Mouse (Mus musculus) liver, embryonic 14.5 days (tissue): ENCODE data around the gene Olfml2b. TPM values are rescaled to one million over a fixed set of nuclear protein-coding genes. Genes with fewer than 3 reads are reported as not detected.

Source experiments
- ATAC-seq: fragments of 200-750 bp; cut with Nextera tagmentation; 2 replicates; pipeline ENCODE4 v1.8.0; 2017; ENCODE audit warnings: moderate number of reproducible peaks, mild to moderate bottlenecking, moderate library complexity; ENCODE audit not compliant: insufficient read depth
- DNase-seq, 3 experiments: peaks; one replicate each; pipeline ENCODE4 v3.0.0-alpha.2; 2012 to 2013; ENCODE audit warnings: low read depth in 3 of 3, low spot score in 3 of 3
- H3K27ac ChIP-seq: fragments of 300-500 bp; sonication (generic); 2 replicates; pipeline ENCODE4 v1.5.1; 2014; ENCODE audit warnings: moderate library complexity, mild to moderate bottlenecking, control low read depth, inconsistent platforms
- H3K27me3 ChIP-seq: fragments of 300-500 bp; sonication (generic); 2 replicates; pipeline ENCODE4 v1.6.1; 2014; ENCODE audit warnings: mild to moderate bottlenecking, low read length, moderate library complexity; ENCODE audit not compliant: control insufficient read depth, insufficient read depth
- H3K36me3 ChIP-seq: fragments of 300-500 bp; sonication (generic); replicated peaks from 2 replicates; pipeline ENCODE4 v1.6.1; 2014; ENCODE audit warnings: low read depth; ENCODE audit not compliant: control insufficient read depth, insufficient read depth
- H3K4me1 ChIP-seq, 2 experiments: fragments of 200-500 bp in 1 of 2; fragments of 300-500 bp in 1 of 2; sonication (generic) in 1 of 2; replicated peaks; 2 replicates each; pipeline ENCODE4 v1.6.1; 2012 to 2014; ENCODE audit warnings: antibody characterized with exemption in 1 of 2, inconsistent platforms in 1 of 2, low read length in 1 of 2; ENCODE audit not compliant: control insufficient read depth in 2 of 2, insufficient read depth in 2 of 2
- H3K4me2 ChIP-seq: fragments of 300-500 bp; sonication (generic); 2 replicates; pipeline ENCODE4 v1.6.1; 2014; ENCODE audit warnings: low read depth, mild to moderate bottlenecking, control low read depth, moderate library complexity
- H3K4me3 ChIP-seq, 2 experiments: fragments of 200-500 bp in 1 of 2; fragments of 300-500 bp in 1 of 2; sonication (generic) in 1 of 2; 2 replicates each; pipeline ENCODE4 v1.5.1; 2012 to 2014; ENCODE audit warnings: low read depth in 2 of 2, low read length in 2 of 2, mild to moderate bottlenecking in 2 of 2, control low read depth in 1 of 2, inconsistent platforms in 1 of 2, moderate library complexity in 1 of 2; ENCODE audit not compliant: insufficient read depth in 1 of 2
- H3K9ac ChIP-seq: fragments of 300-500 bp; sonication (generic); replicated peaks from 2 replicates; pipeline ENCODE4 v1.6.1; 2014; ENCODE audit warnings: mild to moderate bottlenecking, control low read depth, moderate library complexity
- H3K9me3 ChIP-seq: fragments of 300-500 bp; sonication (generic); 2 replicates; pipeline ENCODE4 v1.6.1; 2016; ENCODE audit warnings: low read length, mixed read lengths; ENCODE audit not compliant: control insufficient read depth
- CTCF ChIP-seq: IDR thresholded peaks from 2 replicates; pipeline ENCODE4 v1.5.1; 2016; ENCODE audit warnings: antibody characterized with exemption, low read depth, control low read depth
- EP300 ChIP-seq: IDR thresholded peaks from 2 replicates; pipeline ENCODE4 v1.6.1; 2016; ENCODE audit warnings: antibody characterized with exemption, low read depth
- WGBS: fragments of 180-500 bp; shearing (Covaris S2); extraction: QIAGEN DNeasy Blood & Tissue Kit; methylation state at CpG from one replicate; pipeline ENCODE4 v1.1.7; 2014; ENCODE audit not compliant: insufficient replicate concordance; 5-methylcytosine and 5-hydroxymethylcytosine counted together
- polyA plus RNA-seq, 2 experiments: library from polyadenylated mRNA; depleted of rRNA in 1 of 2; stranded (reverse) in 1 of 2; unstranded in 1 of 2; fragments of >200 nt; fragmentation: Nextera tagmentation in 1 of 2; extraction: Ambion mirVana in 1 of 2; gene quantifications; 2 replicates each; pipeline versions ENCODE4 v1.2.1 to v1.2.3; 2012 to 2014

Olfml2b gene
- polyA plus RNA-seq, 2 experiments, result 0.73 to 1.1 TPM

DNA sequence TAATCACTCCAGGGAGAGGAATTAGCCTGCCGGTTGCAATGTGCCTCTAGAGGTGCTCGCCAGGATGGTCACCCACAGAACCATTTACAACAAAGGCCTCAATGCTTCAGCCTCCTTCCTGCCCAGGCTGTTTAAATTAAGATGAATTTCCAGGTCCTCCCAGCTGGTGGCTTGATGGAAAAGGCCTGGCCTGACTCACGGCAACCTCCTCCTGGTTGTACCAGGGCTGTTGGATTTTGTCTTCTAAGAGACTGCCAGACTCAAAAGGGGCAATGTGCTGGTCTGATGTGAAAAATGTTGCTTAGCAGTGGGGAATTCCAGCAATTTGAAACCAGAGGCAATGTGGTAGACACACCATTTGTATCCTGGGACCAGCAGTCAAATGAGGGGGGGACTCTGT is 56.8 kb downstream of the Olfml2b start:
- Histone ChIP-seq H3K27ac (no peak overlapping the region), H3K4me3 (no peak overlapping the region), H3K36me3 (no peaks in the 10 kb centered on the region), H3K9ac (no peak overlapping the region), H3K4me2 (no peak overlapping the region), H3K9me3 (no peaks in the 10 kb centered on the region), H3K4me1 (no peaks in the 10 kb centered on the region; a peak in 1 of 4 replicates), H3K27me3 (no peaks in the 10 kb centered on the region)
- no peak for ATAC-seq
- WGBS, result 60% methylated on average over 3 of the region's 3 CpGs
- DNase-seq, result no peak
- no peak for TF ChIP-seq CTCF
- no peak for TF ChIP-seq EP300

DNA sequence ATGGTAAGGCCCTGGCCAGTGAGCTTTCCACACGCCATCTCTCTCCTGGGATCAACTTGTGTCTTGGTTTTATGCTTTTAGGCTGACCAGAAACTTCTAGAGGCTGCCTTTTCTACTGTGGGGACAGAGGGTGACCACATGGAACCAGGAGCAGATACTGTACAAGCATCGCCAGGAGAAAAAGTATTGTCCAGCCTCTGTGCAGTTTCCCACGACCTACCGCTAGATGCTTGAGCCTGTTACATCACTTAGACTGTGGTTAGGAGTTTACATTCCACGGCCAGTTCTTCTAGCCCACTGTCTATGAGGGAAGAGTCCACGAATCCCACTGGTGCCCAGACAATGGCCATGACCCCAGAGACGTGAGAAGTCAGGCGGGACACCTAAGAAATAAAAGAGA is 57.2 kb downstream of the Olfml2b start:
- Histone ChIP-seq H3K4me2 (no peak overlapping the region), H3K4me3 (no peak overlapping the region), H3K27me3 (no peaks in the 10 kb centered on the region), H3K27ac (no peak overlapping the region), H3K9ac (no peak overlapping the region), H3K36me3 (no peaks in the 10 kb centered on the region), H3K4me1 (no peaks in the 10 kb centered on the region; a peak in 1 of 4 replicates), H3K9me3 (no peaks in the 10 kb centered on the region)
- ATAC-seq (no peak), DNase-seq (no peak)
- TF ChIP-seq CTCF (no peak), EP300 (no peak)
- WGBS, result 55% methylated on average over 8 of the region's 8 CpGs

DNA sequence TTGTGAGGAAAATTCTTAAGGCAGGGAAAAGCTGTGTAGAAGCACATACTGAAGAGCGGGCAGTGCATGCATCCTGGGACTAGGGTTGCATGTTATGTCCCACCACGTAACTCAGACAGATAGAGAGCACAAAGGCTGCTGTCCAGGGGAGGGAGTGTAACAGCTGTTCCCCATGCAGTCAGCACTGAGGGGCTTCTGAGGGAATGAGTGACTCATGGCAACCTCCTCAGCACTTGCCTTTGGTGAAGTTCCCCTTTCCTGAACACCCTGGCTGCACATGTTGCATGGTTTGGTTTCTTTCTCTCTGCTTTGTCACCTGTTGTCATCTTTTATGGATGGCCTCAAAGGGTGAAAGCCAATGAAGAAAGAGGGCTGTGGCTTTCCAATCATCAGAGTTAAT is 57.9 kb downstream of the Olfml2b start:
- no peaks in the 10 kb centered on the region for H3K27me3 ChIP-seq
- H3K9me3 ChIP-seq, result no peaks in the 10 kb centered on the region
- DNase-seq (peak in 1 of 3 experiments; percentile 11), ATAC-seq (no peak)
- H3K4me1 ChIP-seq, result no peaks in the 10 kb centered on the region
- no peak overlapping the region for H3K4me2 ChIP-seq
- WGBS, result 42% methylated on average over 2 of the region's 2 CpGs
- H3K4me3 ChIP-seq, result no peak overlapping the region
- TF ChIP-seq CTCF (no peak), EP300 (no peak)
- no peak overlapping the region for H3K27ac ChIP-seq
- no peak overlapping the region for H3K9ac ChIP-seq
- H3K36me3 ChIP-seq, result no peaks in the 10 kb centered on the region

DNA sequence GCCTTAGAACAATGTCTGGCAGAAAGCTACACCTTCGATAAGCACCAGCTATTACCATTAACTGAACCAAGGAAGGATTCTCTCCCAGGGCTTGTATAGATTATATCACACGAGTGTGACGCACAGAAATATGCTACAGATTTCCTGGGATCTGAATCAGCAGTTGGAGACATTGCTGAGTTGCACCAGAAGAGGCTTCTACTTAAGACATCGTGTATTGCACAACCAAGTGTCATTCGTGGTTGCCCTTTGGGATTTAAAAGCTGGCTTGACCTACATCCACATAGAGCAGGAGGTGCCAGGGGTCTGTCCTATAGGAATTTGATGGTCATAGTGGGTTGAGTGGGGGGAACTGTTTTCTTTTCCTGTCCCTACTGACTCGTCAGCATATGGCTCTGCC is 58.6 kb downstream of the Olfml2b start:
- no peak for DNase-seq
- ATAC-seq, result no peak
- H3K4me2 ChIP-seq, result no peak overlapping the region
- H3K9ac ChIP-seq, result no peak overlapping the region
- H3K4me1 ChIP-seq, result no peaks in the 10 kb centered on the region
- H3K27me3 ChIP-seq, result no peaks in the 10 kb centered on the region
- H3K27ac ChIP-seq, result no peak overlapping the region
- H3K9me3 ChIP-seq, result no peaks in the 10 kb centered on the region
- no peak for TF ChIP-seq EP300
- no peak for TF ChIP-seq CTCF
- WGBS, result 56% methylated on average over 6 of the region's 6 CpGs
- H3K4me3 ChIP-seq, result no peak overlapping the region
- no peaks in the 10 kb centered on the region for H3K36me3 ChIP-seq

DNA sequence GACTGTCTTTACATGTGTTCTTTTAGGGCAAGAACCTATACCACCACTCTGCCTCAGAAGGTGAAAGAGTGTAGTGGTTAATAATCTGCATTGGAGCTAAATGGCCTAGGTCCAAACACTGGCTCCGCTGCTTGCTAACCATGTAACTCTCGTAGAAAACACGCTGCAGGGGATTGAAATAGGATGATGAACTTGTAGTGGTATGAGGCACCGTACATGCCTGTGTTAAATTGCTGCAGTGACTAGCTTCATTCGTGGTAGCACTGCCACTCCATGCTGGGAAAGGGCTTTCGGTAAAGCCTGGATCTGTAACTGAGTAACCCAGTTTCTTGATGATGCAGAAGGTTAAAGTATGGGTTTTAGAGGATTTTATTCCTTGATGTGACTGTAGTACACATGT is 59.8 kb downstream of the Olfml2b start:
- no peak for ATAC-seq
- Histone ChIP-seq H3K9me3 (no peaks in the 10 kb centered on the region), H3K36me3 (no peaks in the 10 kb centered on the region), H3K4me2 (no peak overlapping the region), H3K27ac (no peak overlapping the region), H3K4me1 (peaks cover 0 to 3% of the 10 kb centered on the region in 2 experiments; a peak in 2 of 4 replicates), H3K27me3 (no peaks in the 10 kb centered on the region), H3K4me3 (no peak overlapping the region), H3K9ac (no peak overlapping the region)
- TF ChIP-seq CTCF, result no peak
- TF ChIP-seq EP300, result no peak
- DNase-seq, result no peak
- WGBS, result 75% methylated on average over 6 of the region's 6 CpGs
